Mouse (Mus musculus) thymus, adult 2 months (tissue): ENCODE results near the gene Cd302.

Experiments
- CTCF ChIP-seq: fragments of 200-500 bp; IDR thresholded peaks from 2 replicates; pipeline ENCODE4 v1.5.1; 2012; ENCODE audit warnings: mild to moderate bottlenecking, control low read depth, low read length, moderate library complexity, borderline replicate concordance; ENCODE audit not compliant: control insufficient read depth, poor library complexity, insufficient read depth; ENCODE audit errors: extremely low read depth
- POLR2A ChIP-seq: fragments of 200-500 bp; IDR thresholded peaks from 2 replicates; pipeline ENCODE4 v1.6.1; 2012; ENCODE audit warnings: mild to moderate bottlenecking, low read length, control low read depth, moderate library complexity; ENCODE audit not compliant: control insufficient read depth, poor library complexity, insufficient read depth; ENCODE audit errors: extremely low read depth

GRCm38 (mm10) chr2:60228470-60228869 is 55.8 kb downstream of the Cd302 start:
- no peak for TF ChIP-seq POLR2A
- TF ChIP-seq CTCF, result no peak
